ENCODE assay signal across 12 mouse cellular contexts in genomic region chr5:50006915-50007658, GRCm38 (mm10). TPM values are rescaled to one million over a fixed set of nuclear protein-coding genes. Genes with fewer than 3 reads are reported as not detected.
A peak's percentile ranks its signal among the peaks of the same experiment; 100 is the strongest.
DNase-seq lines count a peak whose midpoint lies in the region; ATAC-seq and TF ChIP-seq lines count a peak whose summit lies in the region.
"Had no signal": no experiment of that assay in that cellular context is flagged by ENCODE, and none has a peak within 500 bp of the region (broad histone marks: within the 10 kb centered on the region; RNA-seq: fewer than 3 reads in every experiment).

No protein-coding gene starts in this region.

- no peaks in the 10 kb centered on the region for H3K27me3 ChIP-seq in heart, embryonic 10.5 days (ENCODE audit: insufficient read depth, poor library complexity, severe bottlenecking)
- no peaks in the 10 kb centered on the region for H3K27me3 ChIP-seq in lung, embryonic 16.5 days (ENCODE audit: control insufficient read depth, insufficient read depth, low read depth, low read length)
- H3K27me3 ChIP-seq: forebrain, embryonic 15.5 days; Patski had no signal

- peak; percentile 47 for DNase-seq in heart, adult 8-10 months (ENCODE audit: low spot score)
- no peak for DNase-seq in heart, embryonic 10.5 days (ENCODE audit: low spot score)
- peak; percentile 71 for DNase-seq in Muller cell, postnatal 12 days (ENCODE audit: inconsistent ontology term)
- no peak for DNase-seq in frontal cortex, adult 2 months (ENCODE audit: extremely low spot score in 1 of 2, low spot score in 1 of 2)
- DNase-seq in gastrocnemius, postnatal 25 days, result no peak
- DNase-seq: left cerebral cortex, postnatal 4 days; thymus, postnatal 36 days had no signal

- no peaks in the 10 kb centered on the region for H3K4me1 ChIP-seq in heart, embryonic 10.5 days
- H3K4me1 ChIP-seq in embryonic fibroblast, embryonic 13.5 days (ENCODE audit: control insufficient read depth, insufficient read depth, low read length), result peaks cover 6% of the 10 kb centered on the region; the same call in 1 of the 2 replicates
- peaks cover 5% of the 10 kb centered on the region for H3K4me1 ChIP-seq in lung, embryonic 16.5 days (replicated peaks; ENCODE audit: control insufficient read depth, insufficient read depth, low read length)
- H3K4me1 ChIP-seq: forebrain, embryonic 15.5 days had no signal

- H3K9me3 ChIP-seq in heart, embryonic 10.5 days, result no peaks in the 10 kb centered on the region
- no peaks in the 10 kb centered on the region for H3K9me3 ChIP-seq in lung, embryonic 16.5 days (ENCODE audit: control insufficient read depth, low read length)
- H3K9me3 ChIP-seq: forebrain, embryonic 15.5 days had no signal

- peaks cover 20% of the 10 kb centered on the region for H3K36me3 ChIP-seq in heart, embryonic 10.5 days
- no peaks in the 10 kb centered on the region; the same call in 1 of the 2 replicates for H3K36me3 ChIP-seq in lung, embryonic 16.5 days (ENCODE audit: control insufficient read depth, insufficient read depth, low read length)

- TF ChIP-seq CTCF in embryonic fibroblast, embryonic 13.5 days (IDR thresholded peaks at IDR 0.05; ENCODE audit: borderline replicate concordance, insufficient read depth, low read length), result no peak

- ATAC-seq in lung, embryonic 16.5 days (ENCODE audit: low read depth), result peak; percentile 90
- no peak for ATAC-seq in erythroid progenitor cell, adult 5-6 weeks (replicated peaks; ENCODE audit: low FRiP score, poor library complexity, severe bottlenecking)
- ATAC-seq: forebrain, embryonic 15.5 days; Patski had no signal

- H3K4me2 ChIP-seq in lung, embryonic 16.5 days (ENCODE audit: low read depth, low read length), result no peak overlapping the region
- H3K4me2 ChIP-seq: forebrain, embryonic 15.5 days had no signal

- no peak overlapping the region for H3K4me3 ChIP-seq in heart, embryonic 10.5 days
- no peak overlapping the region for H3K4me3 ChIP-seq in embryonic fibroblast, embryonic 13.5 days (ENCODE audit: insufficient read depth, low read length)
- H3K4me3 ChIP-seq in lung, embryonic 16.5 days (ENCODE audit: low read length), result no peak overlapping the region
- H3K4me3 ChIP-seq: forebrain, embryonic 15.5 days had no signal

- no peak overlapping the region for H3K9ac ChIP-seq in lung, embryonic 16.5 days (ENCODE audit: low read length)
- H3K9ac ChIP-seq: forebrain, embryonic 15.5 days had no signal

- WGBS in heart, embryonic 10.5 days, result 83% methylated on average over 9 of the region's 9 CpGs
- WGBS in lung, embryonic 16.5 days, result 66% methylated on average over 9 of the region's 9 CpGs

- H3K27ac ChIP-seq in heart, embryonic 10.5 days, result no peak overlapping the region
- 0 out of 2 replicates have a peak overlapping the region, but pooled peaks have one; percentile 2 for H3K27ac ChIP-seq in embryonic fibroblast, embryonic 13.5 days (ENCODE audit: insufficient read depth, low read length)
- H3K27ac ChIP-seq in lung, embryonic 16.5 days (ENCODE audit: low read length), result peak overlapping the region; percentile 49
- H3K27ac ChIP-seq: forebrain, embryonic 15.5 days had no signal

- no peak for TF ChIP-seq POLR2A in embryonic fibroblast, embryonic 13.5 days (IDR thresholded peaks at IDR 0.05; ENCODE audit: low read depth, low read length)

RNA-seq across cellular contexts. Expression of gene Adgra3, which starts 51.7 kb away (rescaled TPM):
- 10 to 100 TPM; 14.9 to 23.5 (median 18.4) TPM for total RNA-seq in heart, adult 8-10 months (2022)
- polyA plus RNA-seq in heart, embryonic 10.5 days (2016; fragmentation: Nextera tagmentation; extraction: Ambion mirVana), result 19.2 and 26.6 TPM in 2 replicates
- polyA plus RNA-seq in embryonic fibroblast, embryonic 13.5 days (2011; ENCODE audit: insufficient read length, low read depth, missing spikeins), result 44.7 and 53.3 TPM in 2 replicates
- polyA plus RNA-seq in lung, embryonic 16.5 days (2015; fragmentation: Nextera tagmentation; extraction: Ambion mirVana), result 10.0 and 16.0 TPM in 2 replicates
- 0.36 TPM in 1 of 2 replicates, not detected in the other for total RNA-seq in erythroid progenitor cell, adult 5-6 weeks (2015; ENCODE audit: low replicate concordance)
- total RNA-seq in erythroid progenitor cell, adult 5-6 weeks (2017; ENCODE audit: low replicate concordance), result 0.51 TPM in 1 of 2 replicates, not detected in the other
- 18.8 and 20.5 TPM in 2 replicates for polyA plus RNA-seq in frontal cortex, adult 2 months (2012; rRNA removed)
- total RNA-seq in gastrocnemius, postnatal 25 days (2021), result 10 to 100 TPM; 16.5 to 18.7 TPM

Comparison
In these comparisons a context has a peak if more than half of its experiments do, and no peak if none do; other contexts are left out.
1. DNase-seq: peak in heart, adult 8-10 months (single experiment) and Muller cell, postnatal 12 days (single experiment); none in heart, embryonic 10.5 days (single experiment), frontal cortex, adult 2 months (0 of 2) and gastrocnemius, postnatal 25 days (single experiment).